Mouse (Mus musculus) CH12.LX (cell line): ENCODE measurements around the gene Lin7b. TPM values are rescaled to one million over a fixed set of nuclear protein-coding genes. Genes with fewer than 3 reads are reported as not detected.

Experiments
- DNase-seq: peaks from one replicate; pipeline ENCODE4 v3.0.0-alpha.2; 2013; ENCODE audit errors: extremely low read depth
- H3K27ac ChIP-seq: 2 replicates; pipeline ENCODE4 v1.5.1; 2012; ENCODE audit warnings: low read depth, mild to moderate bottlenecking, control low read depth, moderate library complexity; ENCODE audit not compliant: insufficient read depth
- H3K27me3 ChIP-seq: replicated peaks from 2 replicates; pipeline ENCODE3; 2012; ENCODE audit warnings: inconsistent platforms
- H3K36me3 ChIP-seq, 2 experiments: replicated peaks in 1 of 2; 2 replicates each; pipeline versions ENCODE3 to v1.6.1; 2012; ENCODE audit warnings: inconsistent platforms in 1 of 2, low read length in 1 of 2, mild to moderate bottlenecking in 1 of 2, mixed read lengths in 1 of 2, moderate library complexity in 1 of 2; ENCODE audit not compliant: control insufficient read depth in 1 of 2, insufficient read depth in 1 of 2
- H3K4me1 ChIP-seq, 2 experiments: 2 replicates each; pipeline ENCODE4 v1.6.1; 2012; ENCODE audit warnings: inconsistent platforms in 1 of 2, moderate library complexity in 1 of 2; ENCODE audit not compliant: insufficient read depth in 2 of 2, control insufficient read depth in 1 of 2
- H3K4me2 ChIP-seq: 2 replicates; pipeline ENCODE4 v1.6.1; 2012; ENCODE audit warnings: low read depth, mild to moderate bottlenecking, control low read depth; ENCODE audit not compliant: poor library complexity, insufficient read depth, severe bottlenecking
- H3K4me3 ChIP-seq, 3 experiments: fragments of 150-350 bp in 1 of 3; sonication (generic) in 1 of 3; replicated peaks in 1 of 3; 2 replicates each; pipeline versions ENCODE3 to v1.5.1; 2011 to 2012; ENCODE audit warnings: low read depth in 2 of 3, low read length in 2 of 3, mild to moderate bottlenecking in 2 of 3, moderate library complexity in 2 of 3, control low read depth in 1 of 3, improper control_type of control experiment in 1 of 3, inconsistent platforms in 1 of 3, mixed read lengths in 1 of 3; ENCODE audit not compliant: poor library complexity in 1 of 3
- H3K79me2 ChIP-seq: replicated peaks from 2 replicates; pipeline ENCODE4 v1.6.1; 2012; ENCODE audit warnings: mild to moderate bottlenecking, moderate library complexity; ENCODE audit not compliant: control insufficient read depth, poor library complexity, insufficient read depth, severe bottlenecking; ENCODE audit errors: extremely low read depth
- H3K9ac ChIP-seq: 2 replicates; pipeline ENCODE4 v1.6.1; 2012; ENCODE audit warnings: low read depth, mild to moderate bottlenecking, control low read depth, moderate library complexity; ENCODE audit not compliant: insufficient read depth
- H3K9me3 ChIP-seq: replicated peaks from 2 replicates; pipeline ENCODE3; 2012; ENCODE audit warnings: low read length, inconsistent platforms, mixed read lengths
- BHLHE40 ChIP-seq: IDR thresholded peaks from 2 replicates; pipeline ENCODE4 v1.6.1; 2011; ENCODE audit warnings: mild to moderate bottlenecking, low read depth, low read length, improper control_type of control experiment
- CHD1 ChIP-seq: IDR thresholded peaks from 2 replicates; pipeline ENCODE4 v1.6.1; 2012; ENCODE audit warnings: low read depth, low read length, improper control_type of control experiment, inconsistent platforms
- CHD2 ChIP-seq: IDR thresholded peaks from 2 replicates; pipeline ENCODE4 v1.6.1; 2011; ENCODE audit warnings: low read length, improper control_type of control experiment
- CTCF ChIP-seq, 2 experiments: IDR thresholded peaks in 1 of 2; conservative IDR thresholded peaks in 1 of 2; 2 replicates each; pipeline ENCODE4 v1.5.1; 2011 to 2012; ENCODE audit warnings: low read depth in 2 of 2, low read length in 2 of 2, improper control_type of control experiment in 1 of 2, inconsistent platforms in 1 of 2, mild to moderate bottlenecking in 1 of 2, moderate library complexity in 1 of 2
- ELF1 ChIP-seq: IDR thresholded peaks from 2 replicates; pipeline ENCODE4 v1.6.1; 2014; ENCODE audit warnings: low read depth, mild to moderate bottlenecking, inconsistent platforms, low read length, improper control_type of control experiment
- EP300 ChIP-seq: IDR thresholded peaks from 2 replicates; pipeline ENCODE4 v1.6.1; 2011; ENCODE audit warnings: low read length, improper control_type of control experiment
- GABPA ChIP-seq: IDR thresholded peaks from 2 replicates; pipeline ENCODE4 v1.6.1; 2012; ENCODE audit warnings: low read depth, low read length, improper control_type of control experiment, inconsistent platforms; ENCODE audit not compliant: insufficient replicate concordance
- HCFC1 ChIP-seq: IDR thresholded peaks from 2 replicates; pipeline ENCODE4 v1.6.1; 2012; ENCODE audit warnings: low read depth, mild to moderate bottlenecking, inconsistent platforms, low read length, improper control_type of control experiment
- IRF4 ChIP-seq: IDR thresholded peaks from 2 replicates; pipeline ENCODE4 v1.6.1; 2014; ENCODE audit warnings: low read depth, mild to moderate bottlenecking, inconsistent platforms, low read length, improper control_type of control experiment
- KAT2A ChIP-seq: IDR thresholded peaks from 2 replicates; pipeline ENCODE4 v1.6.1; 2012; ENCODE audit warnings: low read length, improper control_type of control experiment, inconsistent platforms; ENCODE audit not compliant: insufficient replicate concordance
- MAX ChIP-seq: IDR thresholded peaks from 2 replicates; pipeline ENCODE4 v1.6.1; 2011; ENCODE audit warnings: low read length, improper control_type of control experiment
- MAZ ChIP-seq: IDR thresholded peaks from 2 replicates; pipeline ENCODE4 v1.6.1; 2012; ENCODE audit warnings: low read depth, mild to moderate bottlenecking, inconsistent platforms, low read length, improper control_type of control experiment, moderate library complexity
- MEF2A ChIP-seq: IDR thresholded peaks from 2 replicates; pipeline ENCODE4 v1.6.1; 2014; ENCODE audit warnings: low read depth, mild to moderate bottlenecking, inconsistent platforms, low read length, improper control_type of control experiment, borderline replicate concordance
- NELFE ChIP-seq: IDR thresholded peaks from 2 replicates; pipeline ENCODE4 v1.6.1; 2011; ENCODE audit warnings: low read depth, low read length, improper control_type of control experiment
- NRF1 ChIP-seq: IDR thresholded peaks from 2 replicates; pipeline ENCODE4 v1.6.1; 2014; ENCODE audit warnings: low read depth, mild to moderate bottlenecking, inconsistent platforms, low read length, improper control_type of control experiment, moderate library complexity
- POLR2A ChIP-seq: IDR thresholded peaks from 2 replicates; pipeline ENCODE4 v1.6.1; 2011; ENCODE audit warnings: low read depth, mild to moderate bottlenecking, improper control_type of control experiment, low read length
- RAD21 ChIP-seq: IDR thresholded peaks from 2 replicates; pipeline ENCODE4 v1.6.1; 2011; ENCODE audit warnings: low read depth, mild to moderate bottlenecking, low read length, improper control_type of control experiment, moderate library complexity
- ZNF384 ChIP-seq: IDR thresholded peaks from 2 replicates; pipeline ENCODE4 v1.6.1; 2012; ENCODE audit warnings: low read depth, low read length, improper control_type of control experiment, inconsistent platforms
- dilution Hi-C: fragments of 300-500 bp; cut with MboI; formaldehyde crosslinking; loops from 2 replicates; pipeline ENCODE4 v1.14.3; 2020; ENCODE audit warnings: low sequenced_read_pairs; ENCODE audit not compliant: extremely low pct_unique_long_range_greater_than_20kb, extremely low pct_ligation_motif_present
- in situ Hi-C: fragments of 300-500 bp; cut with MboI; formaldehyde crosslinking; loops from 3 replicates; pipeline ENCODE4 v1.14.3; 2019; ENCODE audit warnings: low sequenced_read_pairs, low pct_ligation_motif_present, low pct_unique_long_range_greater_than_20kb, mixed read lengths
- polyA plus RNA-seq: library from polyadenylated mRNA; unstranded; fragments of >175 nt; gene quantifications from 2 replicates; pipeline ENCODE4 v1.2.1, GENCODE M21; 2012; ENCODE audit warnings: low read depth; ENCODE audit not compliant: insufficient read length
- total RNA-seq, 2 experiments: library from RNA; depleted of rRNA; stranded (reverse); fragments of 300-350 nt in 1 of 2; fragments of >200 nt in 1 of 2; gene quantifications; 2 replicates each; pipeline ENCODE4 v1.2.3; 2012 to 2014

The Lin7b gene
- total and polyA plus RNA-seq, 3 experiments = 3.8 to 10.4 (median 4.4) TPM

DNA sequence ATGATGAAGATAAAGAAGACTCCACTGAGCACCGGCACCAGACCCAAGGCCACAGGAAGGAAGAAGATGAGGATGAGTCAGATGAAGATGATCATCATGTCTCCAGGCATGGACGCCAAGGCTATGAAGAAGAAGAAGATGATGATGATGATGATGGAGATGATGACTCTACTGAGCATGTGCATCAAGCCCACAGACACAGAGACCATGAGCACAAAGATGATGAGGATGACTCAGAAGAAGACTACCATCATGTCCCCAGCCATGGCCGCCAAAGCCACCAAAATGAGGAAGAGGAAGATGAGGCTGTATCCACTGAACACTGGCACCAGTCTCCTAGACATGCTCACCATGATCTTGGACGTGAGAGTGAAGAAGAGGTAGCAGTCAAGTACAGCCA lies 34.1 kb downstream of the Lin7b start:
- no peak overlapping the region for H3K9ac ChIP-seq
- H3K79me2 ChIP-seq = no peaks in the 10 kb centered on the region
- dilution Hi-C loops (no loop called here), in situ Hi-C loops (no loop called here)
- no peak overlapping the region for H3K27ac ChIP-seq
- no peaks in the 10 kb centered on the region for H3K36me3 ChIP-seq
- H3K4me3 ChIP-seq = no peak overlapping the region
- DNase-seq = peak; percentile 48
- H3K4me1 ChIP-seq = peaks cover 43 to 67% of the 10 kb centered on the region in 2 experiments
- peaks cover 85% of the 10 kb centered on the region for H3K27me3 ChIP-seq
- no peak overlapping the region for H3K4me2 ChIP-seq
- peaks cover 5% of the 10 kb centered on the region for H3K9me3 ChIP-seq
- TF ChIP-seq NELFE (no peak), NRF1 (peak; percentile 65), BHLHE40 (peak; percentile 30; the same call in 1 of the 2 replicates), RAD21 (no peak), IRF4 (peak; percentile 61; the same call in 1 of the 2 replicates), EP300 (peak; percentile 34; the same call in 1 of the 2 replicates)

DNA sequence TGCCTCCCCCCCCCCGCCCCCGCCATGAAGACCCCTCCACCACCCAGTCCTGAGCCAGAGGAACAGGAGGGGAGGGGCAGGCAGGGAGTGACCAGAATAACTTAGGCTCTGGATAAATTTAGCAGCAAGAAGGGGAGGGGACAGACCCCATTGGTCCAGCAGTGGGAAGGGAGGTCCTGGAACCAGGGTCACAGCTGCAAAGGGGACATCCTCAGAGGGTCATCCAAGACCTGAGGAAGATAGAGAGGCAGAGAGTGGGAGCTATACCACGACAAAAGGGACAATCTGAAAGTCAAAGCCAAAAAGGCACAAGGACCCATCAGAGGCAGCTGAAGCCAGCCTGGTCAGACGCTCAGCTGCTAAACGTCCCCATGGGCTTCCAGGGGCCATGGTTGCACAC lies 35.3 kb downstream of the Lin7b start, which contains the start of gene Hrc:
Gene Hrc (plus strand): TSS at position 235 of the 400 bp plus-strand sequence.
- H3K36me3 ChIP-seq = no peaks in the 10 kb centered on the region
- no peaks in the 10 kb centered on the region for H3K79me2 ChIP-seq
- no peak for DNase-seq
- H3K4me1 ChIP-seq = peaks cover 36 to 55% of the 10 kb centered on the region in 2 experiments
- H3K27ac ChIP-seq = no peak within 1 kb of the TSS
- peaks cover 80% of the 10 kb centered on the region for H3K27me3 ChIP-seq
- no peak within 1 kb of the TSS for H3K9ac ChIP-seq
- TF ChIP-seq CHD2 (no peak), POLR2A (no peak), GABPA (no peak), HCFC1 (no peak), CTCF (conservative IDR thresholded peaks at IDR 0.05 in 1 of 2, IDR thresholded peaks at IDR 0.05 in 1 of 2; ENCODE audit: low read depth in 2 of 2, low read length in 2 of 2) (no peak), MEF2A (no peak), MAX (no peak), ELF1 (no peak), KAT2A (no peak), MAZ (no peak), ZNF384 (no peak), CHD1 (no peak)
- dilution Hi-C loops (no loop called here), in situ Hi-C loops (no loop called here)
- H3K9me3 ChIP-seq = peaks cover 5% of the 10 kb centered on the region
- no peak within 1 kb of the TSS for H3K4me3 ChIP-seq
- H3K4me2 ChIP-seq = 0 out of 2 replicates have a peak within 1 kb of the TSS, but pooled peaks have one; percentile 79
